Mouse (Mus musculus): ENCODE data around the gene Ehmt2.
"Not testable (repeated sequence)": the region's sequence is repeated elsewhere in the genome, so short reads cannot be mapped to it uniquely, and the experiment has no call there.

Gene Ehmt2

GRCm38 (mm10) chr17:34924258-34924657 is 26.0 kb downstream of the Ehmt2 start:
- no peak for DNase-seq (ENCODE audit: low read depth, low spot score)

GRCm38 (mm10) chr17:34927306-34928019 is 29.2 kb downstream of the Ehmt2 start:
- DNase-seq (ENCODE audit: low read depth, low spot score), result no peak

- no peak for DNase-seq (ENCODE audit: low read depth, low spot score)
These were observed 30.6 kb downstream of the Ehmt2 start for GRCm38 (mm10) chr17:34928841-34929240.

- DNase-seq (ENCODE audit: low read depth, low spot score), result peak; percentile 97
These were observed 32.9 kb downstream of the Ehmt2 start, which contains the start of gene Neu1 for GRCm38 (mm10) chr17:34931061-34931734. Gene Neu1 (plus strand): TSS chr17:34931253.

- peak; percentile 64 for DNase-seq (ENCODE audit: low read depth, low spot score)
These were observed 33.4 kb downstream of the Ehmt2 start for GRCm38 (mm10) chr17:34931735-34932098.

DNA sequence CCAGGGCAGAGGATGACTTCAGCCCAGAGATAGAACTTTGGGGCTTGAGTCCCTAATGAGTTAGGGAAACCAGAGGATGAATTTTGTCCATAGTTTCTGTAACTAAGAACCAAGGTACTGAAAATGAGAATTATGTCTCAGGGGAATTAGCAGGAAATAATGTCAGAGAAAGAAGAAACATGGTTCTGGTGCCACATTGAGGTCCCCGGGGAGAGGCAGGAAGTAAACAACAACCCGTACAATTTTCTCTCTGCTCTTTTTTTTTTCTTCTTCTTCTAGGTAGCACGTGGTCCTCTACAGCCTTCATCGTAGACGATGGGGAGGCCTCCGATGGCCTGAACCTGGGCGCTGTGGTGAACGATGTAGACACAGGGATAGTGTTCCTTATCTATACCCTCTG is 34.0 kb downstream of the Ehmt2 start:
- DNase-seq (ENCODE audit: low read depth, low spot score), result peak; percentile 51

DNA sequence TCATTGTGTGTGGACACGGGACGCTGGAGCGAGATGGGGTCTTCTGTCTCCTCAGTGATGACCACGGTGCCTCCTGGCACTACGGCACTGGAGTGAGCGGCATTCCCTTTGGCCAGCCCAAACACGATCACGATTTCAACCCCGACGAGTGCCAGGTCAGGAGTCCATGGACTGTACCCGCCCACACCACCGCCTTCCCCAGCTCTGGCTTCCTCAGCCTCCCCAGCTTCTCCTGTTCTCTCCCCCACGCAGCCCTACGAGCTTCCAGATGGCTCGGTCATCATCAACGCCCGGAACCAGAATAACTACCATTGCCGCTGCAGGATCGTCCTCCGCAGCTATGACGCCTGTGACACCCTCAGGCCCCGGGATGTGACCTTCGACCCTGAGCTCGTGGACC is 35.8 kb downstream of the Ehmt2 start:
- DNase-seq (ENCODE audit: low read depth, low spot score), result no peak

GRCm38 (mm10) chr17:34934830-34935229 is 36.6 kb downstream of the Ehmt2 start:
- DNase-seq (ENCODE audit: low read depth, low spot score), result no peak

DNA sequence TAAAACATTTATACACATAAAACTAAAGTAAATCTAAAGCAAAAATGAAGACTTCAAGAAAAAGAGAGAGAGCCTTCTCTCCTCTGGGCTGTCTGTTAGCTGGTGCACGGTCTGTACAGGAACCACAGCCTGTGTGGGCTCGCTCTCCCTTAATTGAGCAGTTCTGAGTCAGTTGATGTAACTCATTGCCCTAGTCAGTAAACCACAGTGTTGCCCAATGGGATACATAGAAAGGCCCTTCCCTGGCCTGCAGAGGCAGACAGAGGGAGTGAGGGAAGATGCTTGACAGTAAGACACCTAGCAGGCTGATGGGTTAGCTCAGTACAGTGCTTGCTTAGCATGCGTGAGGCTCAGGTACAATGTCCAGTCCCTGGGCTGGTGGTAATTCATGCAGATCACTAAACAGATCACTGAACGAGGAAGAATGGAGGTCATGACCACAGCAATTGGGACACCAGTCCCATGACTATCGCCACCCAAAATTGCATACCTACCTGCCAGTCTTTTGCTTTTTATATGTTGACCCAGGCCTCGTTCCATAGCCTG is 39.8 kb downstream of the Ehmt2 start:
- no peak for DNase-seq (ENCODE audit: low read depth, low spot score)

DNA sequence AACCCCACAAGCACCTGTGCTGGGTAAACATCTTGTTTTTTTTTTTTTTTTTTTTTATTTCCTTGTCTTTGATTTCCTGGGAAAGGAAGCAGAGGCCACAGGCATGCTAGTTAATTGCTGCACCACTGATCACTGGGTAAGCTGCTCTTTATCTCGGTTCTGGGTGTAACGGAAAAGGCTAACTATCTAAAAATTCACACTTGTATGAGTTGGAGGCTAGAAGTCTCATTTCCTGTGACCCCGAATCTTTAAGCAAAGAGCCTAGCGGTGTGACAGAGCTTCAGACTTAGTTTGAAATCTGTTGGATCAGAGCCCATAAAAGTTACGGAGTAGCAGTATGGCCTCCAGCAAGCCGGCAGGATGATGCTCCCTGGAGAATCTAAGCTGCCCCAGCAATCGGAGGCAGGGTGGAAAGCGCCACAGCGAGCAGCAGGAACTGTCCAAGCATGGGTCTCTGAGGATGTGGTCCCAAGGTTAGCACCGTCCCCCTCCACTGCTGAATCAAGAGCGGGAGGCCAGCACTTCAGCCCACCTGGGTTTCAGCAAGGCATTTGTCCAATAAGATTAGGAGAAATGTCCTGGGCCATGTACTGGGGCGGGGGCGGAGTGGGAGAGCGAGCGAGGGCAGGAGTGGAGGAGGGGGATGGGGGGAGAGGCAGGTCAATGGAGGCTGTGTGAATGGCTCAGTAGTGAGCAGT is 43.2 kb downstream of the Ehmt2 start:
- DNase-seq (ENCODE audit: low read depth, low spot score), result no peak

- no peak for DNase-seq (ENCODE audit: low read depth, low spot score)
These were observed 45.0 kb downstream of the Ehmt2 start for GRCm38 (mm10) chr17:34943128-34943815.

DNA sequence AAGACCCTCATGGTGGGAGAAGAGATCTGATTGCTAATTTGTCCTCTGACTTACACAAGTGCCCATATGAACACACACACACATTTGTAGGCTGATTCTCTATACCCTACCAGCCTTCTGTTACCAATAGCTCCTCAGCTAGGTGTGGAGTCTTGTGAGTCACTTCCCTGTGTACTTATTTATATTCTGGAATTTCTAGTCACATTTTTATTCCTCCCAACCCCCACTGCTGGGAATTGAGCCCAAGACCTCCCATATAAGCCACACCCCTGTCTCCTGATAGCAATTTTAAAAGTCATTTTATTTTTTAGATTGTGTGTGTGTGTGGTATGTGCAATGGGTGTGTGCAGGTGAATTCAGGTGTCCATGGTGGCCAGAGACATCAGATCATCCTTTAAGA is 46.1 kb downstream of the Ehmt2 start:
- no peak for DNase-seq (ENCODE audit: low read depth, low spot score)

- DNase-seq (ENCODE audit: low read depth, low spot score), result no peak
These were observed 48.3 kb downstream of the Ehmt2 start for GRCm38 (mm10) chr17:34946486-34947140.

DNA sequence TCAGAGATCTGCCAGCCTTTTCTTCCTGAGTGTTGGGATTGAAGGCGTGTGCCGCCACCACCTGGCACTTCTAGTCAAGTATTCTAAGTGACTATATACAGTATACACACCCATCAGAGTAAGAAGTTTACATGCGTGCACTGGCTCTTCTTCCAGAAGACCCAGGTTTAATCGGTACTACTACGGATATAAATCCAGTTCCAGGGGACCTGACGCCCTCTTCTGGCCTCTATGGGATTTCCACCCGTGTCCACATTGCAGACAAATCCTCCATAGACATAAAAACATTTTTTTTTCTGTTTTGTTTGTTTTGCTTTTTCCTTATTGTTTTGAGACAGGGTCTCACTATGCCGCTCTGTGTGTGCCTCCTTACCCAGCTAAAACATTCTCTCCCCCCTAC is 49.3 kb downstream of the Ehmt2 start:
- DNase-seq (ENCODE audit: low read depth, low spot score), result no peak

DNA sequence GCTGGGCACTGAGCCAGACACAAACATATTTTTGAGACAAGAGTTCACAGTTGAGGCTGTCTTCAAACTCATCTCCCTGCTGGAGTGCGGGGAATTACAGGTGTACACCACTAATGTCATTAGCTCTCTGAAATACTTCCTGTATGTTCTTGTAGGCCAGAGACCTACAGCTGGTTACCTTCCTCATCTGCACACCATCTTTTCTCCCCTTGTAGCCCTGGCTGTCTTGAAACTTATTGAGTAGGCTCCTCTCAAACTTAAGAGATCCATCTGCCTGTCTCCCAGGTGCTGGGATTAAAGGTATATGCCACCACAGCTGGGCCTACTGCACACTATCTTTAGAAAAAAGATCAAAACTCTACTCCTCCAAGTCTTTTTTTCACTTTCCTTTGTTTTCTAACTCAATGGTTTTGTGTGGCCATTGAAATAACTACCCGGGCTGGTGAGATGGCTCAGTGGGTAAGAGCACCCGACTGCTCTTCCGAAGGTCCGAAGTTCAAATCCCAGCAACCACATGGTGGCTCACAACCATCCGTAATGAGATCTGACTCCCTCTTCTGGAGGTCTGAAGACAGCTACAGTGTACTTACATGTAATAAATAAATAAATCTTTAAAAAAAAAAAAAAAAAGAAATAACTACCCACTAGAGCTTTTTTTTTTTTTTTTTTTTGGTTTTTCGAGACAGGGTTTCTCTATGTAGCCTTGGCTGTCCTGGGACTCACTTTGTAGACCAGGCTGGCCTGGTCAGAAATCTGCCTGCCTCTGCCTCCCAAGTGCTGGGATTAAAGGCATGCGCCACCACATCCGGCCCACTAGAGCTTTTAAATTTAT is 50.7 kb downstream of the Ehmt2 start:
- not testable (repeated sequence) for DNase-seq (ENCODE audit: low read depth, low spot score)

- no peak for DNase-seq (ENCODE audit: low read depth, low spot score)
These were observed 51.3 kb downstream of the Ehmt2 start for GRCm38 (mm10) chr17:34949553-34949969.

DNA sequence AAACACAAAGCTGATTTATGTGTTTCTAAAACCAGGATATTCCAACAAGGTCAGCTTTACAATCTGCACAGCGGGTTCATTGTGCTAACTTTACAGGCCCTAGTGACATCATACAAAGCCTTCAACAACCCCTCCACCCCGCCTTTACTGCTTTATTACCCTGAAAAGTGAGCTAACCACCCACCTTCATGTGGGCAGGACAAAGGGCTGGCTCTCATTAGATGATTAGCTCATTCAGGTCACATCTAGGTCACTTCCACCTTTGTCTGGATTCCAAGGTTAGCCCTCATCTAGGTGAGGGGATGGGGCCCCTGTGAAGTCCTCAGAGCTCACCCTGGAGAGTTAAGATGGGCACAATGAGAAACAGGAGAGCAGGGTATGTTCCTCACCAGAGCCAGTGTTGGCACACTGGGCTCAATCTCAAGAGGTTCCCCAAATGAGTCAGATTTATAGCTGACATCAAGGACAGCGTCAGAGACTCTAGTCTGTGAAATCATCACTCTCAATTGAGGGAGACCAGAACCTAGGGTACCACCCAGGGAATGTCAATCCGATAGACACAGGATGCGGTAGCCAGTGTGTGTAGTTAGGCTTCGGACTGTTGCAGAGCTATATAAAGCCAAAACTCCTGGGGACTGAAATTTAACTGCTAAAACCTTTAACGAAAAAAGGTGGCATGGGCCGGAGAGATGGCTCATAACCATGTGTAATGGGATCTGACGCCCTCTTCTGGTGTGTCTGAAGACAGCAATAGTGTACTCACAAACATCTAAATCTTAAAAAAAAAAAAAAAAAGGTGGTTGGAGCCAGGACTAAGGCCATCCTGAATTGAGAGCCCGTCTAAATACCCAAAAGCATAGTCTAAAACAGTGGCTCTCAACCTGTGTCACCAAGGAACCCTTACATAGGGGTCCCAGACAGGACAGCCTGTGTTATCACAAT is 52.5 kb downstream of the Ehmt2 start:
- DNase-seq (ENCODE audit: low read depth, low spot score), result no peak

GRCm38 (mm10) chr17:34951636-34952377 is 53.5 kb downstream of the Ehmt2 start:
- DNase-seq (ENCODE audit: low read depth, low spot score), result no peak
